Mouse (Mus musculus): ENCODE measurements around the gene Prr18. TPM values are rescaled to one million over a fixed set of nuclear protein-coding genes. Genes with fewer than 3 reads are reported as not detected.

Prr18 gene
- polyA plus RNA-seq, 2 experiments, result 0.28 to 1.0 TPM

DNA sequence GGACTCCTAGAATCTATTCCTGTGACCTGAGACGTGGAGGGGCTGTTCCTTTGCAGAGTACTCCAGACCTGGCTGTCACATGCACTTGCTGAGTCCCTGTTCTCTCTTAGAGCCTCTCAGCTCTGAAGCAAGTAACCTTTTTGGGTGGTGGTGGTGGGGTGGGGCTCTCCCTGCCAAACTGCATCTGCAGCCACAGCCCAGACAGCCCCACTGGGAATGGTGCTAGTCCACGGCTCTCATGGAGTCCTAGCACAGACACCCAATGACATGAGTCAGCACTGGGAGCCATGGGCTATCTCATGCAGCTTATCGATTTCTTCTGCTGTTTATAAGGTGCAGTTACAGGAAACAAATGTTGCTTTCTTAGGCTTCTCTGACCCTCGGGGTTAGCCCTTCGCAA, 39.5 kb upstream of the Prr18 start:
- H3K27me3 ChIP-seq (ENCODE audit: control insufficient read depth, insufficient read depth, low read length), result no peaks in the 10 kb centered on the region
- no peak overlapping the region for H3K27ac ChIP-seq (replicated peaks; ENCODE audit: low read depth, low read length)
- no peak overlapping the region for H3K4me2 ChIP-seq (replicated peaks; ENCODE audit: low read depth, low read length, severe bottlenecking)
- WGBS, result 78% methylated on average over 5 of the region's 5 CpGs
- no peak overlapping the region for H3K4me3 ChIP-seq (replicated peaks; ENCODE audit: low read length)
- H3K9ac ChIP-seq (ENCODE audit: low read depth, low read length, severe bottlenecking), result no peak overlapping the region
- DNase-seq (ENCODE audit: low spot score), result no peak
- no peak for ATAC-seq (ENCODE audit: low FRiP score, low read depth)
- H3K9me3 ChIP-seq (ENCODE audit: control insufficient read depth, low read length), result no peaks in the 10 kb centered on the region
- H3K4me1 ChIP-seq (ENCODE audit: control insufficient read depth, insufficient read depth, low read length), result no peaks in the 10 kb centered on the region
- no peak for TF ChIP-seq POLR2A (IDR thresholded peaks at IDR 0.05; ENCODE audit: borderline replicate concordance, extremely low read depth, insufficient read depth, insufficient read length)
- H3K36me3 ChIP-seq (ENCODE audit: control insufficient read depth, insufficient read depth, low read length), result peaks cover 15% of the 10 kb centered on the region

DNA sequence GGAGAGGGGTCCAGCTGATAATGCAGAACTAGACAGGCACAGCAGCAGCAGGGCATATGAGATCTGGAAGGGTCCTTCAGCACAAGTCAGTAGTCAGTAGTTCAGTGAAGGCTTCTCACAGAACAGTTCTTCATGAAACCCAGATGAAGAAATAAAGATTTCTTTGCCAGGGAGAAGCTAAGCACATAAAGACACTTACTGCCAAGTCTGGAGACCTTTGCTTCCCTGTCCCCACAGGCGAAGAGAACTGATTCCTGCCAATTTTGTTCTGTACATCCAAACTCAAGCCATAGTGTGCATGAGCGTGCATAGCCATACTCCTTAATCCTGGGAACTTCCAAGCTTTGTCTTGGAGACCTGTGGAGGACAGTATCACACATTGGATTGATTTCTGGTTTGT, 39.0 kb upstream of the Prr18 start:
- no peak overlapping the region for H3K27ac ChIP-seq (replicated peaks; ENCODE audit: low read depth, low read length)
- DNase-seq (ENCODE audit: low spot score) (no peak), ATAC-seq (ENCODE audit: low FRiP score, low read depth) (no peak)
- no peak overlapping the region for H3K4me3 ChIP-seq (replicated peaks; ENCODE audit: low read length)
- H3K36me3 ChIP-seq (ENCODE audit: control insufficient read depth, insufficient read depth, low read length), result peaks cover 12% of the 10 kb centered on the region; the same call in 1 of the 2 replicates
- no peak overlapping the region for H3K9ac ChIP-seq (ENCODE audit: low read depth, low read length, severe bottlenecking)
- H3K27me3 ChIP-seq (ENCODE audit: control insufficient read depth, insufficient read depth, low read length), result no peaks in the 10 kb centered on the region
- H3K9me3 ChIP-seq (ENCODE audit: control insufficient read depth, low read length), result no peaks in the 10 kb centered on the region
- no peak overlapping the region for H3K4me2 ChIP-seq (replicated peaks; ENCODE audit: low read depth, low read length, severe bottlenecking)
- TF ChIP-seq POLR2A (IDR thresholded peaks at IDR 0.05; ENCODE audit: borderline replicate concordance, extremely low read depth, insufficient read depth, insufficient read length), result no peak
- H3K4me1 ChIP-seq (ENCODE audit: control insufficient read depth, insufficient read depth, low read length), result no peaks in the 10 kb centered on the region
- WGBS, result 81% methylated on average over 2 of the region's 2 CpGs

GRCm38 (mm10) chr17:8299524-8299923, 37.7 kb upstream of the Prr18 start:
- no peak for ATAC-seq (ENCODE audit: low FRiP score, low read depth)

GRCm38 (mm10) chr17:8301515-8301914, 35.7 kb upstream of the Prr18 start:
- Histone ChIP-seq H3K9me3 (ENCODE audit: control insufficient read depth, low read length) (no peaks in the 10 kb centered on the region), H3K27ac (replicated peaks; ENCODE audit: low read depth, low read length) (no peak overlapping the region), H3K27me3 (ENCODE audit: control insufficient read depth, insufficient read depth, low read length) (no peaks in the 10 kb centered on the region), H3K4me1 (ENCODE audit: control insufficient read depth, insufficient read depth, low read length) (no peaks in the 10 kb centered on the region), H3K9ac (ENCODE audit: low read depth, low read length, severe bottlenecking) (no peak overlapping the region), H3K36me3 (ENCODE audit: control insufficient read depth, insufficient read depth, low read length) (peaks cover 9% of the 10 kb centered on the region; the same call in 1 of the 2 replicates), H3K4me3 (replicated peaks; ENCODE audit: low read length) (no peak overlapping the region), H3K4me2 (replicated peaks; ENCODE audit: low read depth, low read length, severe bottlenecking) (no peak overlapping the region)
- ATAC-seq (ENCODE audit: low FRiP score, low read depth) (no peak), DNase-seq (ENCODE audit: low spot score) (no peak)
- 71% methylated on average over 4 of the region's 4 CpGs for WGBS
- TF ChIP-seq POLR2A (IDR thresholded peaks at IDR 0.05; ENCODE audit: borderline replicate concordance, extremely low read depth, insufficient read depth, insufficient read length), result no peak

More at GRCm38 (mm10) chr17:8299524-8299923, 37.7 kb upstream of the Prr18 start:
- Histone ChIP-seq H3K36me3 (ENCODE audit: control insufficient read depth, insufficient read depth, low read length) (peaks cover 9% of the 10 kb centered on the region; the same call in 1 of the 2 replicates), H3K9me3 (ENCODE audit: control insufficient read depth, low read length) (no peaks in the 10 kb centered on the region), H3K4me3 (replicated peaks; ENCODE audit: low read length) (no peak overlapping the region), H3K4me2 (replicated peaks; ENCODE audit: low read depth, low read length, severe bottlenecking) (no peak overlapping the region), H3K27me3 (ENCODE audit: control insufficient read depth, insufficient read depth, low read length) (no peaks in the 10 kb centered on the region), H3K4me1 (ENCODE audit: control insufficient read depth, insufficient read depth, low read length) (no peaks in the 10 kb centered on the region), H3K27ac (replicated peaks; ENCODE audit: low read depth, low read length) (no peak overlapping the region), H3K9ac (ENCODE audit: low read depth, low read length, severe bottlenecking) (no peak overlapping the region)
- no peak for DNase-seq (ENCODE audit: low spot score)
- no peak for TF ChIP-seq POLR2A (IDR thresholded peaks at IDR 0.05; ENCODE audit: borderline replicate concordance, extremely low read depth, insufficient read depth, insufficient read length)

GRCm38 (mm10) chr17:8302772-8303438, 34.4 kb upstream of the Prr18 start:
- no peak for TF ChIP-seq POLR2A (IDR thresholded peaks at IDR 0.05; ENCODE audit: borderline replicate concordance, extremely low read depth, insufficient read depth, insufficient read length)
- no peak overlapping the region for H3K4me2 ChIP-seq (replicated peaks; ENCODE audit: low read depth, low read length, severe bottlenecking)
- DNase-seq (ENCODE audit: low spot score), result no peak
- H3K9ac ChIP-seq (ENCODE audit: low read depth, low read length, severe bottlenecking), result no peak overlapping the region
- no peak overlapping the region for H3K4me3 ChIP-seq (replicated peaks; ENCODE audit: low read length)
- H3K9me3 ChIP-seq (ENCODE audit: control insufficient read depth, low read length), result no peaks in the 10 kb centered on the region
- ATAC-seq (ENCODE audit: low FRiP score, low read depth), result no peak
- H3K36me3 ChIP-seq (ENCODE audit: control insufficient read depth, insufficient read depth, low read length), result peaks cover 5% of the 10 kb centered on the region; the same call in 1 of the 2 replicates
- 66% methylated on average over 7 of the region's 7 CpGs for WGBS
- H3K27ac ChIP-seq (replicated peaks; ENCODE audit: low read depth, low read length), result no peak overlapping the region
- no peaks in the 10 kb centered on the region for H3K4me1 ChIP-seq (ENCODE audit: control insufficient read depth, insufficient read depth, low read length)
- no peaks in the 10 kb centered on the region for H3K27me3 ChIP-seq (ENCODE audit: control insufficient read depth, insufficient read depth, low read length)
